Mouse (Mus musculus): ENCODE data around the gene Lrp2bp.

GRCm38 (mm10) chr8:45970894-45971293 is 28.2 kb upstream of the Lrp2bp start:
- TF ChIP-seq CTCF (IDR thresholded peaks at IDR 0.05; ENCODE audit: low read depth) = no peak
- no peak for TF ChIP-seq EP300 (IDR thresholded peaks at IDR 0.05; ENCODE audit: low read depth)

Data from heart, postnatal 0 days (tissue).